23 mouse cellular contexts compared by ENCODE assay signal in genomic region chr10:50773846-50774245, GRCm38 (mm10).
"Had no signal": no experiment of that assay in that cellular context is flagged by ENCODE, and none has a peak within 500 bp of the region (broad histone marks: within the 10 kb centered on the region; RNA-seq: fewer than 3 reads in every experiment).

No protein-coding gene starts in this region.

- H3K4me2 ChIP-seq: kidney, embryonic 15.5 days; liver, embryonic 11.5 days; lung, embryonic 14.5 days; neural tube, embryonic 12.5 days; neural tube, embryonic 15.5 days had no signal

- H3K4me3 ChIP-seq: kidney, embryonic 15.5 days; left cerebral cortex, adult 2 months; megakaryocyte, embryonic 14.5 days; midbrain, embryonic 10.5 days; neural tube, embryonic 12.5 days; neural tube, embryonic 15.5 days had no signal

- H3K4me1 ChIP-seq: kidney, embryonic 15.5 days; megakaryocyte, embryonic 14.5 days; neural tube, embryonic 12.5 days; neural tube, embryonic 15.5 days had no signal

- H3K27ac ChIP-seq: kidney, embryonic 15.5 days; left cerebral cortex, adult 2 months; liver, embryonic 14.5 days; macrophage; midbrain, embryonic 10.5 days; neural tube, embryonic 12.5 days; neural tube, embryonic 15.5 days; stomach, postnatal 0 days had no signal

- ATAC-seq: liver, postnatal 0 days; lung, postnatal 0 days had no signal

- DNase-seq: kidney, postnatal 10 days; kidney, postnatal 36 days; layer of hippocampus, postnatal 36 days; liver, postnatal 0 days; lung, embryonic 14.5 days; midbrain, embryonic 14.5 days; right cerebral cortex, adult 18-20 months; right cerebral cortex, postnatal 14 days; right cerebral cortex, postnatal 4 days; thymus, adult 2 months; thymus, postnatal 14 days; thymus, postnatal 4 days had no signal

- H3K9ac ChIP-seq: kidney, embryonic 15.5 days; liver, embryonic 14.5 days; liver, postnatal 0 days; lung, embryonic 14.5 days; neural tube, embryonic 12.5 days; neural tube, embryonic 15.5 days had no signal

- H3K36me3 ChIP-seq: kidney, embryonic 15.5 days; midbrain, embryonic 10.5 days; neural tube, embryonic 12.5 days; neural tube, embryonic 15.5 days had no signal

- H3K9me3 ChIP-seq: kidney, embryonic 15.5 days; megakaryocyte, embryonic 14.5 days; midbrain, embryonic 10.5 days; neural tube, embryonic 12.5 days; neural tube, embryonic 15.5 days had no signal

- H3K27me3 ChIP-seq: kidney, embryonic 15.5 days; megakaryocyte, embryonic 14.5 days; neural tube, embryonic 12.5 days; neural tube, embryonic 15.5 days had no signal
